Mouse (Mus musculus) bone marrow, adult 2 months (tissue): ENCODE measurements around the gene Paqr3.

Experiments
- CTCF ChIP-seq: fragments of 200-500 bp; IDR thresholded peaks from 2 replicates; pipeline ENCODE4 v1.5.1; 2011; ENCODE audit warnings: low read length, control low read depth; ENCODE audit not compliant: control insufficient read depth, insufficient read depth
- POLR2A ChIP-seq: fragments of 200-500 bp; IDR thresholded peaks from 2 replicates; pipeline ENCODE4 v1.6.1; 2011; ENCODE audit warnings: low read depth, mild to moderate bottlenecking, control low read depth, low read length, borderline replicate concordance; ENCODE audit not compliant: control insufficient read depth

- no peak for TF ChIP-seq POLR2A
- TF ChIP-seq CTCF = no peak
Measured at GRCm38 (mm10) chr5:97154688-97155087, 43.3 kb upstream of the Paqr3 start.
